Mouse (Mus musculus) brown adipose tissue, adult 24 weeks (tissue): ENCODE measurements around the gene Ripor3. TPM values are rescaled to one million over a fixed set of nuclear protein-coding genes. Genes with fewer than 3 reads are reported as not detected.
"Not testable (repeated sequence)": the region's sequence is repeated elsewhere in the genome, so short reads cannot be mapped to it uniquely, and the experiment has no call there.

ENCODE experiments used
- H3K27ac ChIP-seq: fragments of 200-500 bp; replicated peaks from 2 replicates; pipeline ENCODE4 v1.5.1; 2012; ENCODE audit warnings: low read depth, mild to moderate bottlenecking, low read length
- H3K4me1 ChIP-seq: fragments of 200-500 bp; 2 replicates; pipeline ENCODE4 v1.6.1; 2012; ENCODE audit warnings: low read length, mixed read lengths; ENCODE audit not compliant: control insufficient read depth, insufficient read depth, insufficient read length
- H3K4me3 ChIP-seq: fragments of 200-500 bp; 2 replicates; pipeline ENCODE4 v1.5.1; 2012; ENCODE audit warnings: low read depth, mild to moderate bottlenecking, low read length, moderate library complexity; ENCODE audit not compliant: insufficient read depth
- polyA plus RNA-seq: library from polyadenylated mRNA; stranded (reverse); fragments of >200 nt; gene quantifications from 2 replicates; pipeline ENCODE4 v1.2.4, GENCODE M21; 2012; ENCODE audit not compliant: missing spikeins, insufficient read depth, insufficient read length

The Ripor3 gene
- polyA plus RNA-seq = 0.33 TPM in 1 of 2 replicates, not detected in the other

DNA sequence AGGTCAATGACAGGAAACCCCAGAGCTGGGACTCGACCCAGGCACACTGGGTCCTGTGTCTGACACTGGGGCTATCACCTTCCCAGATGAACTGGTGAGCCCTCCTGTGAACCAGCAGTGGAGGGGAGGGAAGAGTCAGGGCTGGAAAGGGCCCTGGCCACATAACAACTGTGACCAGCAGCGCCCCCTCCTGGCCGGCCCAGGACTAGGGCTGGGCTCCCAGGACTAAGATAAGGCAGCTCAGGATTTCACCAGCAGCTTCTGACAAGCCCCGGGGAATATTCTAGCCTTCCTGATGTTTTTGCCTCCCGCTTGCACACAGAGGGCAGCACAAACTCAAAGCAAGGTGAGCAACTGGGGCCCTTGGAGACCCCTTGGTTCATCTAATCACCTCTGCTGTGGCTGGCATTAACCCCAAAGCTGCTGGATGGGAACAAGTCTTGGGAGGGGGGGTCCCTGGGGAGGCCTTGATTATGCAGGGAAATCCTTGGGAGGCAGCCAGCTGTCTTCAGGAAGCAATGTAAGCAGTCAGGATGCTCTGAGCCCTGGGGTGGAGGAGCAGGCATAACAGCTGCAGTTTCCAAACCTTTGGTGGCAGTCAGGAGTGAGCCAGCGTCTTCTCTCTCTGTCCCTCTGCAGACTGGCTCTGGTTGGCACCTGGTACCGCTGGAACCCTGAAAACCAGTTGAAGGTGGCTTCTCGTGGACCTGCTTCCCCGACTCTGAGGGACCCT is at the start of gene Ripor3:
Gene Ripor3 (minus strand): TSS at position 683 of the 733 bp plus-strand sequence.
- no peak within 1 kb of the TSS for H3K27ac ChIP-seq
- H3K4me1 ChIP-seq = peaks cover 5% of the 10 kb centered on the region; the same call in 1 of the 2 replicates
- H3K4me3 ChIP-seq = no peak within 1 kb of the TSS

DNA sequence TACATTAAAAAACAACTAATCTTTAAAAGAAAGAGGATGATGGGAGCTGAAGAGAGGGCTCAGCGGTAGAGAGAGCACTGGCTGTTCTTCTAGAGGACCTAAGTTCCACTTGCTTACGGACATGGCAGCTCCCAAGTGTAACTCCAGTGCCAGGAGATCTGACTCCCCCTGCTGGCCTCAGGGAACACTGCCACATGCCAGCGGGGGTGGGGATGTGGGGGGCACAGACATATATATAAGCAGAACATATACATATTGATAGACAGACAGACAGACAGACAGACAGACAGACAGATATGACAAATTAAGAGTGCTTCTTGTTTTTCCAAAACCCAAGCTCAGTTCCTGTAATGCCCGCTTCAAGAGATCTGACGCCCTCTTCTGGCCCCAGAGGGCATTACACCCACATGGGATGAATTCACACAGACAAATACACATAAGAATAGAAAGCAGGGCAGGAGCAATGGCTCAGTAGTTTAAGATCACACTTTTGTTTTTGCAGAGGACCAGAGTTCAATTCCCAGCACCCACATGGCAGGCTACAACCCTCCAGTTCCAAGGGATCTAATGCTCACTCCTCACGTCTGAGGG is 48.9 kb upstream of the Ripor3 start:
- H3K4me3 ChIP-seq = no peak overlapping the region
- no peaks in the 10 kb centered on the region for H3K4me1 ChIP-seq
- no peak overlapping the region for H3K27ac ChIP-seq

DNA sequence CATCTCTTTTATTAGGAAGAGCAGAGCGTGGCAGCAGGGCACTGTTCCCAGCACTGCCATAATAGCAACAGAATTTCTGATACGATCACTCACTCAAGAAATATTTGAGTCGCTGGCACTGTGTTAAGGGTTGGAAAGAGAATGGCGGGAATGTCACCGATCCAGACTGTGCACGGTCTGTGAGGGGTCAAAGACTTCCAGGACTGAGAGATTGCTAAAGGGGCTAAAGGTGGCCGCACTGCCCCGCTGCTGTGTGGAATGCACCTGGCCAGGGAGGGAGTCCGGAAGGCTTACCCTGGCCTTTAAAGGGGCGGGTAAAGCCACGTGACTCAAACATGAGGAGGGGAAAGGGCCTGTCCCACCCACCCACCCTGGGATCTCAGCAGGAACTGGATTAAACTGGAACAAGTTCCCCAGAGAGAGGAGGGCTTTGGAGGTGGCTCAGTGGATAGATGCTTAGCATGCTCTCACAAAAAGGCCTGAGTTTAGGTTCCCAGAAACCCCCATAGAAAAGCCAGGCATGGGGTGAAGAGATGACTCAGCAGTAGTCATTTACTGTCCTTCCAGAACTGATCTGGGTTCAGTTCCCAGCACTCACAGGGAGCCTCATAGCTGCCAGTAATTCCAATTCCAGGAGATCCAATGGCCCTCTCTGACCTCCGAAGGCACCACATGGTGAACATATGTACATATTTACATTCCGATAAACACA is 48.2 kb upstream of the Ripor3 start:
- Histone ChIP-seq H3K27ac (no peak overlapping the region), H3K4me3 (no peak overlapping the region), H3K4me1 (no peaks in the 10 kb centered on the region)

DNA sequence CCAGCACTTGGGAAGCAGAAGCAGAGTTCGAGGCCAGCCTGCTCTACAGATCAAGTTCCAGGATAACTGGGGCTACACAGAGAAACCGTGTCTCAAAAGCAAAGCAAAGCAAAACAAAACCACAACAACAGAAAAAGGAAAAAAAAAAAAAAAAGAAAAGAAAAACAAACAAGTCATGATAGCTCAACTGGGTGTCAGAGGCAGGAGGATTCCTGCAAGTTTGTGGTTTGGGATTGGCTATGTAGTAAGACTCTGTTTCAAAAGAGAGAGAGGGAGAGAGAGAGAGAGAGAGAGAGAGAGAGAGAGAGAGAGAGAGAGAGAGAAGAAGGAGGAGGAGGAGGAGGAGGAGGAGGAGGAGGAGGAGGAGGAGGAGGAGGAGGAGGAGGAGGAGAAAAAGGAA is 47.5 kb upstream of the Ripor3 start:
- not testable (repeated sequence) for H3K4me3 ChIP-seq, H3K27ac ChIP-seq, H3K4me1 ChIP-seq

DNA sequence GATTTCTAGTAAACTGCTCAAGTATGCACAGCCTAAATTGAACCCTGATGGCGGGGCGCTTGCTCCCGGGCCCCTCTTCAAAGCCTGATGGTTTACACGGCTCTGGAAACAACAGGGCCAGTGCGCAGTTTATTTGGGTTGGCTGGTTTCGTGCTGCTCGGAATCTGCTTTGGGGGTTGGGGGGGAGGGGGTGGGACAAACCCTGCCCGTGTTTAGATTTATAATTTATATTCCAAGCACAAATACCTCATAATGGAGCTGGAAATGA is 46.2 kb upstream of the Ripor3 start:
- Histone ChIP-seq H3K4me3 (no peak overlapping the region), H3K27ac (no peak overlapping the region), H3K4me1 (no peaks in the 10 kb centered on the region)

DNA sequence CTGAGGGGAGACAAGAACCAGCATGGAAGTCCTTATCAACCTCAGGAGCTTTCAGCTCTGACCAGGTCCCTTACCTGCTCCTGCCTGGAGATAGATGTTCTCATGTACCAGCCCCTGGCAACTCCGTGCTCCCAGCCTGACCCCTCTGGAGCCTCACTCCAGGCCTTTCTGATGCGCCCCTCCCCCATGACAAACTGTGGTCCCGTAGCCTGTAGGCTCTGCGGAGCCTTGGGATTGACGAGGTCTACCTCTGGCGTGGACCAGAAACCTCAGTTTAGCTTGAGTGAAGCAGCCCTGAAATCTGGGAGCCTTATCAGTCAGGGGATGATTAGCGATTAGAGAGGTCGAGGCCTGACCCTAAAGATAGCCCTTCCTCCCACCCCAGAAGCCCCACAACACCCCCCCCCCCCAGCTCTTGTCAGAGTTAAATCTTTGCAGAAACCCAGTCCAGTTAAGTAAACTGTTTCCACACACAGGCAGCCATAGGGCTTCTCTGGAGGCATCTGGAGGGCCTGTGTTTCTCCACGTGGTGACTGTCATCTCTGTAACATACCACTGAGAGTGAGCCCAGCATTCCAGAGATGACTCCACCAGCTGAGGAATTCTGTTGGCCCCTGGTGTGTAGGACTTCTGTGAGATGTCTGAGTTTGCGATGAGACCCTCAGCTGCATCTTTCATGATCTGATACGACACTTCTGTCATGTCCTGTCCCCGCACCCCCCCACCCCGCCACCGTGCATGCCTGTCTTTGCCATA is 45.7 kb upstream of the Ripor3 start:
- Histone ChIP-seq H3K4me1 (no peaks in the 10 kb centered on the region), H3K4me3 (no peak overlapping the region), H3K27ac (no peak overlapping the region)

DNA sequence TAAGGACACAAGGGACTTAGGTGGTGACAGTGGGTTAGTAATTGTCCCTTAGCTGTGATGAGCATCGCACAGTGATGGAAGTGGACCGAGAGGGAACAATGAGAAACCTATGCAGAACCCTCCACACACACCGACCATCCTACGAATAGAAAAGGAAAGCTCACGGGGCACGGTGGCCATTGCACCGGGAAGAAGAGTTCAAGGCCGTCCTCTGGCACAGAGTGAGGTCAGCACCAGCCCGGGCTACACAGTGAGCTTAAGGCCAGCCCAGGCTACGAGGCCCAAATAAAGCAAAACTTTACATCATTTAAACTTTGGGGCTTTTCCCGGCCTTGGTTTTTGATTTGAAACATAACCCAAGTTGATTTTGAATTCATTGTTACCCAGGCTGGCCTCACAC is 43.7 kb upstream of the Ripor3 start:
- H3K4me1 ChIP-seq = 0 out of 2 replicates have a peak, but pooled peaks cover 2% of the 10 kb centered on the region
- H3K4me3 ChIP-seq = no peak overlapping the region
- no peak overlapping the region for H3K27ac ChIP-seq

DNA sequence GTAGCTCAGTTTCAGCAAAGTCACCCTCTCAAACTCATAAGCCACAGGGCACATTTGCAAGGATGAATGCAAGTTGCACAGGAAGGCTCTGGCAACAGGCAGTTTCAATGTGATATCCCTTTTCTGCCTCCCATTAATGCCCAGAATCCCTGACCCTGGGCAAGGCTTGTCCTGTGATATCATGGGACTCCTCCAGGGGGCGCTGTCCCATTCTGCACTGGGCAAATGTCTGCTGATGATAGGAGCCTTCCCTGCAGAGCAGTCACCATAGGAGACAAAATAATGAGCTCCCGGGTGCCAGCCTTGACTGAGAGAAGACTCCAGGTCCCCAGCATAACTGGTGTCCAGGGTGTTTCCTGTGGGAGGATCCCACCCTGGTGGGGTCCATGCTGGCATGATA is 42.3 kb upstream of the Ripor3 start:
- H3K4me3 ChIP-seq = no peak overlapping the region
- 0 out of 2 replicates have a peak, but pooled peaks cover 2% of the 10 kb centered on the region for H3K4me1 ChIP-seq
- H3K27ac ChIP-seq = no peak overlapping the region

DNA sequence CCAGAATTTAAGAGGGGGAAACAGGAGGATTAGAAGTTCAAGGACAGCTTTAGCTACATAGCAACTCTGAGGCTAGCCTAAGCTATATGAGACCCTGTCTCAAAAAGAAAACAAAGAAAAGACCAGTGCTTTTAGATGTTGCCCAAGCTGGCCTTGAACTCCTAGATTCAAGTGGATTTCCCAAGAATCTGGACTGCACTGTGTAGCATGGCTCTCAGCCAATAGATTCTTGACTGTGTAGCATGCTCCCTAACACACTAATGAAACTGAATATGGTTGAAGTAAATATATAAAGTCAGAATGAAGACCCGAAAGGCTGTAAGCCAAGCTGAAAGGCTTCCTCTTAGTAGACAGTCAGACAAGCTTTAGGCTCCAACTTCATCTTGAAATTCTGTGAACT is 41.7 kb upstream of the Ripor3 start:
- no peak overlapping the region for H3K4me3 ChIP-seq
- 0 out of 2 replicates have a peak, but pooled peaks cover 2% of the 10 kb centered on the region for H3K4me1 ChIP-seq
- H3K27ac ChIP-seq = no peak overlapping the region

DNA sequence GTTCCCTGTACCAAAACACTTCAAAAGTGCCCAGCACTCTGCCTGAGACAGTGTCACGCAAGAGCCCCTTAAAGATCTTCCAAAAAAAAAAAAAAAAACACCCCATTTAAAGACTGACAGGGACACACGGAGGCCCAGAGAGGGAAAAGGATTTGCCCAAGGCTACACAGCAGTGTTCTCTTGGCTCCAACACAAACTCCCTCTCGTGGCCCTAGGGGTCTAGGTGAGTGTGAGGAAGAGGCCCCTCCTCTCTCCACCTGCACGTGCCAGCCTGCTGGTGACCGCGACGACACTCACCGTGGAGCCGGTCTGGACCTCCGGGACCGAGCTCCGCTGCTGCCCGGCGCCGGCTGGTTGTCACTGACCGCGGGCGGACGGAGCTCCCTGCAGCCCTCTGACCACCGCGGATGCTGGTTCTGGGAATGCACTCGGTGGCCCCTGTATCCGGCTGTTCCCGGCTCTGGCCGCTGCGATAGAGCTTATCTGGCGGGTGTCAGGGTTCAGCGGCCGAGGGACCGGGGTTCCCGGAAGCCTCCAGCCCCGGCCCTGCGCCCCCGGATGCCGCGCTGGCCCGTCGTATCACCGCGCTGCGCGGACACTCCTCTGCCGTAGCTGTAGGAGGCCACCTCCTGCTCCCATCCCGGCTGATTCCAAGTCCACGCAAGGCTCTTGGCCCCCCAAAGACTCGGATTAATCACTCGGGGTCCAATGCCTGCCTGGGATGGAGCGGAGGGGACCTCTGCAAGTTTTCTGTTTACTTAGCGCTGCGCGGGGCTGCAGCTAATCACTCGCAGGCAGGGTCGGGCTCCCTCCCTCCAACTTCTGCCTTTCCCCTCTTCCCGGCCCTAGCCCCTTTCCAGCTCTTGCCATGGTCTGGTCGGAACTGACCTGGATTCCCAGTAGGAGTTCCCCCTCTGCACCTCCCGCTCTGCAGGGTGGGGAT is 39.9 kb upstream of the Ripor3 start:
- Histone ChIP-seq H3K4me3 (peak overlapping the region; percentile 63), H3K4me1 (0 out of 2 replicates have a peak, but pooled peaks cover 2% of the 10 kb centered on the region), H3K27ac (no peak overlapping the region)

DNA sequence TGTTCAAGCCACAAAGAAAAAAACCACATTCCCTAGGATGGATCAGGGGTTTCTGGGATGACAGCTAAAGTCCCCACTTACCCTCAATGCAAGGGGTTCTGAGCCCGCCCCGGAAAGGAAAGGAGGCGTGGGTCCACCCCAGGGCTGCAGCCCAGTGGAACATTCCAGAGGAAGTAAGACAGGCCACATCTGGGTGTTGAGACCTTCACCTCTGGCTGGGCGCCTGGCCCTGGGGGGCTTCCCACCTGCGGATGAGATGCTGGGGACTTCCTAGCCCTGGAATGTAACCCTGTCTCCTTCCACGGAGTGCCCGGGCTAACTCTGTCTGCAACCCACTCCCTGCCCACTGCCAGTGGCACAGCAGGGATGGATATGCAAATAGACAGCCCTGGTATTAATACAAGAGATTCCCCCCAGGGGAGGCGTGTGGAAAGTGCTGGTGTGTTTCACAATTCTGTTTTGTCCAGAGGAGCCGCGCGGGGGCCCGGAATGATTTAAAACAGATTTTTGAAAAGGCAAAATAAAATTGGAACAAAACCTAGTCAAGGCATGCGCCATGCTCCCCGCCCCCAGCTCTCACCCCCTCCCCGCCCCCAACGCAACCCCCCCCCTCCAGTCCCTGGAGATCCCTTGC is 38.7 kb upstream of the Ripor3 start:
- H3K4me3 ChIP-seq = peak overlapping the region; percentile 63
- H3K4me1 ChIP-seq = 0 out of 2 replicates have a peak, but pooled peaks cover 2% of the 10 kb centered on the region
- no peak overlapping the region for H3K27ac ChIP-seq

DNA sequence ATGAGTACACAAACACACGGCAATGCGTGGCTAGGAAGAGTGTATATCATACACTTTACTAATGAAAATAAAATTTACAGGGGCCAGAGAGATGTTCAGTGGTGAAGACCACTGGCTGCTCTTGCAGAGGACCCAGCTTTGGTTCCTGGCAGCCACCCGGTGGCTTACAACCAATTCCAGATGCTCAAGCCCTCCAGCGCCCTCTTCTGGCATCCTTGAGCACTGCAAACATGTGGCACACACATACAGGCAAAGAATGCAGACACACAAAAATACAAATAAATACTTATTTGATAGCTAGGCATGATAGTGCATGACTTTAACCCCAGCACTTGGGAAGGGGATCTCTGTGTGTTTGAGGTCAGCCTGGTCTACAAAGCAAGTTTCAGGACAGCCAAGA is 36.0 kb upstream of the Ripor3 start:
- Histone ChIP-seq H3K4me3 (no peak overlapping the region), H3K4me1 (0 out of 2 replicates have a peak, but pooled peaks cover 2% of the 10 kb centered on the region), H3K27ac (no peak overlapping the region)

DNA sequence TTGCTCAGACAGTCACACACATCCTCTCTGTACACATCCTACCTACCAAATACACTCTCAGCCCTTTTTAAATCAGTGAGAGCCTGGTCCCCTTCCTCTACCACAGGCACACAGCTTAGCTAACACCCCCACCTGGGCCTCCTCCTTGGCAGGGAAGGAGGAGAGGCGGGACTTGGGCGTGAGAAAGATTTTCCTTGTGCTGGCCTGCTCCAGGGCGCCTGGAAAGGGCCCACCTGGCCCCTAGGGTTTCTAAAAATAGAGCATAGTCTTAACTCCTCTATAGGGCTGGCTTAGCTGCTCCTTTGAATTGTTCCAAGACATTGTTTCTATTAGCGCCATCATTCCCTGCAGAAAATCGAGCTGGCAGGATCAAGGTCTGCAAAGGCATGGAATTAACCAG is 35.4 kb upstream of the Ripor3 start:
- H3K4me3 ChIP-seq = no peak overlapping the region
- H3K27ac ChIP-seq = no peak overlapping the region
- H3K4me1 ChIP-seq = 0 out of 2 replicates have a peak, but pooled peaks cover 2% of the 10 kb centered on the region

DNA sequence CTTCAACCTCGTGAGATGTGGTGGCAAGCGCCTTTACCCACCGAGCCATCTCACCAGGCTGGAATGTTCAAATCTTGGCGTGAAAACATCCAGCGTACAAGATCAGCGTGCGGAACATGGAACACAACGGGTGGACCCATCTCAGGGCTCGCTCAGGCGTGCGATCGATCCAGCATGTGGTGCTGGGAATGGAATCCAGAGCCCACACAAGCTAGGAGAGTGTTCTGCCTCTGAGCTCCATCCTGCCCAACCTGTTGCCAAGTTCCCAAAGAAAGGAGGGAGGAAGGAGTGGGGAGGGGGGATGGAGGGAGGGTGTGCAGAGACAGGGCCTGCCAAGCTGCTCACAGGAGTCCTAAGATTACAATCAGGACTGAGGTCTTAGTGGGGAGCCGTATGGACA is 34.9 kb upstream of the Ripor3 start:
- H3K4me1 ChIP-seq = 0 out of 2 replicates have a peak, but pooled peaks cover 2% of the 10 kb centered on the region
- no peak overlapping the region for H3K27ac ChIP-seq
- no peak overlapping the region for H3K4me3 ChIP-seq
